Mouse (Mus musculus): ENCODE measurements at regions not wholly inside any gene's neighbourhood (a gene's known extent, or its start where the extent isn't known, plus 50 kb on each side); places are given as distances from the start of the nearest gene placed in this dataset.
A peak's percentile ranks its signal among the peaks of the same experiment; 100 is the strongest.

DNA sequence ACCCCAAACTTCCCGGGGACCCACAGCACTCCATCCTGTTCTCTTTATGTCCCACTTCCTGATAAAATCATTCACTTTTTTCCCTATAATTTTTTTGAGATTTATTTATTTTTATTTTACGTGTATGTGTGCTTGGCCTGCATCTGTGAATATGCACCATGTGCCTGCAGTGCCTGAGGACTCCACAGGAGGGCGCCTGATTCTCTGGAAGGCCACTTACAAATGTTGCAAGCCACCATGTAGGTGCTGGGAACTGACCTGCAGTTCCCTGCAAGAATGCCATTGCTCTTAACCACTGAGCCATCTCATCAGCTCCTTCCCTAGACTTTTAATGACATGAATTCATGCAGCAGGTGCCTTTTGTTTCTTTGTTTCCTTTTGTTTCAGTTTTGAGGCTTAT is 134.9 kb upstream of the Zfp64 start:
- no peaks in the 10 kb centered on the region for H3K36me3 ChIP-seq (ENCODE audit: insufficient read depth)
- H3K4me2 ChIP-seq (ENCODE audit: low read depth), result no peak overlapping the region
- H3K27me3 ChIP-seq (ENCODE audit: insufficient read depth, low read length), result no peaks in the 10 kb centered on the region; the same call in 1 of the 2 replicates
- H3K27ac ChIP-seq (ENCODE audit: low read depth, low read length), result no peak overlapping the region
- H3K4me1 ChIP-seq (ENCODE audit: insufficient read depth), result peaks cover 8% of the 10 kb centered on the region; the same call in 1 of the 2 replicates
- ATAC-seq (no peak), DNase-seq (no peak)
- 79% methylated on average over 3 of the region's 3 CpGs for WGBS
- peaks cover 4% of the 10 kb centered on the region; the same call in 1 of the 2 replicates for H3K9me3 ChIP-seq (ENCODE audit: low read length)
- TF ChIP-seq CTCF (IDR thresholded peaks at IDR 0.05; ENCODE audit: low read depth), result 0 out of 2 replicates have a peak, but pooled peaks have one; percentile 6
- H3K9ac ChIP-seq, result no peak overlapping the region
- H3K4me3 ChIP-seq (ENCODE audit: low read depth, low read length), result no peak overlapping the region

DNA sequence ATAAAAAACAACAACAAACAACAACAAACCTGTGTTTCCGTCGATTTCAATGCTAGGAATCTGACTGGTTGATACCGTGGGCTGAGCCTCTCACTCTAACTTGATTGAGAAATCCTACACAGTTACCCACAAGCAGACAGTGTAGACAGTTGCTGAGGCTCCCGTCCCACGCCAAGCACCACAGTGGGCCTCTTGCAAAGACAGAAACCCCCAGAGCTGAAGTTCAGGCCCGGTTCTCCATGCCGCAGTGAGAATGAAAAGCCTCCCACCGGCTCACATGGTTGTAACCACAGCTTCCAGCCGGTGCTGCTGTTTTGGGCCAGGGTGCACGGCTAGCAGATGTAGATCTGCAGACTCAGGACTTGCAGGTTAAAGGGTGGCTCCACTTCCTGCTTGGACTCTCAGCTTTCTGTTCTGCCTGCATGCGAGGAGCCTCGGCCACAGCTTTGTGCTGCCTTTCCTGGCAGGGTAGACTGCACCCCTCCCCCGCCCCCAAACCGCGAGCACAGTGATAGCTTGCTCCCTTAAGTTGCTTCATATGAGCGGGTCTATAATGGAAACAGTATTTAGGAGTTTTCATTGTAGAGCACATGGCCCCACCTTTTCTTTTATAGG is 133.6 kb upstream of the Zfp64 start:
- no peak for DNase-seq
- no peak overlapping the region for H3K4me2 ChIP-seq (ENCODE audit: low read depth)
- TF ChIP-seq CTCF (IDR thresholded peaks at IDR 0.05; ENCODE audit: low read depth), result no peak
- no peaks in the 10 kb centered on the region for H3K27me3 ChIP-seq (ENCODE audit: insufficient read depth, low read length)
- 81% methylated on average over 16 of the region's 16 CpGs for WGBS
- H3K36me3 ChIP-seq (ENCODE audit: insufficient read depth), result no peaks in the 10 kb centered on the region
- H3K27ac ChIP-seq (ENCODE audit: low read depth, low read length), result no peak overlapping the region
- H3K4me3 ChIP-seq (ENCODE audit: low read depth, low read length), result no peak overlapping the region
- no peak for ATAC-seq
- H3K4me1 ChIP-seq (ENCODE audit: insufficient read depth), result peaks cover under 1% of the 10 kb centered on the region; the same call in 1 of the 2 replicates
- H3K9me3 ChIP-seq (ENCODE audit: low read length), result peaks cover 9% of the 10 kb centered on the region
- no peak overlapping the region for H3K9ac ChIP-seq

DNA sequence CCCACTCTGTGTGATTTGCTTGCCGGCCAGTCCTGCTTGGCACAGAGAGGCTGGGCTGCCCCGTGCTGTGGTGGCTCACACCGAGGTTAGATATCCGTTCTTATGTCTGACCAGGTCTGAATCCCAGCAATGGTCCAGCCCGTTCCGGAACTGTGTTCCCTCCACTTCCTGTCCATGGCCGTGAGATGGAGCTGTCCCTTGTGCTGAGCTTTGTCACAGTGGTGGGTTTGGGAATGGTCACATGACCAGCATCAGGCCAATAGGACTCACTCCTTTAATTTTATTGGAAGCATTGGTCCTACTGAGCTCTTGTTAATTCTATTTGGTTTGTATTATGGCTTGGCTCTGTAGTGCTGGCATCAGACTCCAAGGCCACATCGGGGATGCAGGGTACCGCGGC is 132.9 kb upstream of the Zfp64 start:
- DNase-seq (no peak), ATAC-seq (no peak)
- no peak for TF ChIP-seq CTCF (IDR thresholded peaks at IDR 0.05; ENCODE audit: low read depth)

DNA sequence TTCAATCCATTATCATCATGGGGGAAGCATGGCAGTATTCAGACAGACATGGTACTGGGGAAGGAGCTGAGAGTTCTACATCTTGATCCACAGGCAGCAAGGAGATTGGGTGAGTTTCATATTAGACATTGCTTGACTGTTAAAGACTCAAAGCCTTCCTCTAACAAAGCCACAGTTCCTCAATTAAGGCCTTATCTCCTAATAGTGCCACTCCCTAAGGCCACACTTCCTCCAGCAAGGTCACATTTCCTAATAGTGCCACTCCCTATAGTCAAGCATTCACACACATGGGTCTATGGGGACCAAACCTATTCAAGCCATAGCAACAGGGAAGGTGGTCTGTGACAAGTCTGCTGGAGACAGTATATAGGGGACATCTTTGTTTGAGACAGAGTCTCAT is 115.9 kb upstream of the Zfp64 start:
- TF ChIP-seq CTCF (IDR thresholded peaks at IDR 0.05; ENCODE audit: low read depth), result no peak
- DNase-seq (no peak), ATAC-seq (no peak)
- Histone ChIP-seq H3K4me1 (ENCODE audit: insufficient read depth) (no peaks in the 10 kb centered on the region), H3K4me2 (ENCODE audit: low read depth) (no peak overlapping the region), H3K9ac (no peak overlapping the region), H3K4me3 (ENCODE audit: low read depth, low read length) (no peak overlapping the region), H3K9me3 (ENCODE audit: low read length) (peaks cover 9% of the 10 kb centered on the region; the same call in 1 of the 2 replicates), H3K27ac (ENCODE audit: low read depth, low read length) (no peak overlapping the region), H3K36me3 (ENCODE audit: insufficient read depth) (no peaks in the 10 kb centered on the region), H3K27me3 (ENCODE audit: insufficient read depth, low read length) (no peaks in the 10 kb centered on the region)

More for the DNA sequence above, 132.9 kb upstream of the Zfp64 start:
- Histone ChIP-seq H3K9me3 (ENCODE audit: low read length) (peaks cover 9% of the 10 kb centered on the region), H3K36me3 (ENCODE audit: insufficient read depth) (no peaks in the 10 kb centered on the region), H3K4me1 (ENCODE audit: insufficient read depth) (no peaks in the 10 kb centered on the region), H3K4me3 (ENCODE audit: low read depth, low read length) (no peak overlapping the region), H3K27me3 (ENCODE audit: insufficient read depth, low read length) (no peaks in the 10 kb centered on the region), H3K27ac (ENCODE audit: low read depth, low read length) (no peak overlapping the region), H3K4me2 (ENCODE audit: low read depth) (no peak overlapping the region), H3K9ac (no peak overlapping the region)
- WGBS, result 92% methylated on average over 10 of the region's 10 CpGs

DNA sequence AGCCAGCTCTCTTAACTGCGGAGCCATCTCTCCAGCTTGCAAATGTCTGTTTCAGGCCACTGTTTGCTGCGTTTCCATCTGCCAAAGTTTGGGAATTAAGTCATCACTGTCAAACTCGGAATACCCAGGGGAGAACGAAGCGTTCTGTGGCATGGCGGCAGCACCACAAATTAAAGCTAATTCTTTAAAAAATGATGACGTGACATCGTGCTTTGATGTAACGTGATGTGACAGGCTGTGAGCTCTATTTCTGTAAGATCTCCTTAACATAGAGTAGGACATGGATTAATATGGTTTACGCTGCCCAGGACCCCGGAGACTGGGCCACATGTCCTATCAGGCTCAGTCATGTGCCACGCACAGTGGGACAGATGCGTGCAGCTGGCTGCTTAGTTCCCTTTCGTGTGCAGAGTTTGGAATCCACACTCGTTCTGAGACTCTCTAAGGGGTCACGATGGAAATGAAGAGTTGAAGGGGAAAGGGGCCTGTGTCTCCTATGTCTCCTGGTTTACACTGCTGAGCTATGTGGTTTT is 109.8 kb upstream of the Zfp64 start:
- Histone ChIP-seq H3K9me3 (ENCODE audit: low read length) (no peaks in the 10 kb centered on the region), H3K4me2 (ENCODE audit: low read depth) (no peak overlapping the region), H3K9ac (no peak overlapping the region), H3K27ac (ENCODE audit: low read depth, low read length) (no peak overlapping the region), H3K4me1 (ENCODE audit: insufficient read depth) (0 out of 2 replicates have a peak, but pooled peaks cover 4% of the 10 kb centered on the region), H3K36me3 (ENCODE audit: insufficient read depth) (no peaks in the 10 kb centered on the region), H3K4me3 (ENCODE audit: low read depth, low read length) (no peak overlapping the region), H3K27me3 (ENCODE audit: insufficient read depth, low read length) (no peaks in the 10 kb centered on the region; the same call in 1 of the 2 replicates)
- ATAC-seq (no peak), DNase-seq (no peak)
- TF ChIP-seq CTCF (IDR thresholded peaks at IDR 0.05; ENCODE audit: low read depth), result no peak
- 85% methylated on average over 16 of the region's 16 CpGs for WGBS

DNA sequence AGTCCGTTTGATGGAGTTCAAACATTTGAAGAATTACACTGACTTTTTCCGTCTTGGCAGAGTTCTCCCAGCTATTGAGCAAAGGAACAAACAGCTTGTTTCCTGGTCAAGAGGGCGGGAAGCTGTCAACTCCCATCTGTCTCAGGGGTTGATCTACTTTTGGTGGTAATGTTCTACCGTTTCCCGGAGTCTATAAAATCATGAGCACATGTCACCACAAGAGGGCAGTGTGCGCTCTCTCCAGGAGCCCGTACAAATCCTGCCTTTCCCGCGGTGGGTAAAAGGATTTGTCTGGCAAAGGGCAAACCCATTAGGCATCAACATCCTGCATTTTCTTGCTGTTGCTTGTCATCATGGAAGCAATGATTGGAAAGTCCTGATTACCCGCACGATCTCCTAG is 106.1 kb upstream of the Zfp64 start:
- peak; percentile 96 for TF ChIP-seq CTCF (IDR thresholded peaks at IDR 0.05; ENCODE audit: low read depth)
- WGBS, result 6% methylated on average over 11 of the region's 11 CpGs
- H3K36me3 ChIP-seq (ENCODE audit: insufficient read depth), result no peaks in the 10 kb centered on the region
- DNase-seq, result peak; percentile 95
- no peak overlapping the region for H3K9ac ChIP-seq
- no peaks in the 10 kb centered on the region for H3K9me3 ChIP-seq (ENCODE audit: low read length)
- no peak overlapping the region for H3K4me2 ChIP-seq (ENCODE audit: low read depth)
- no peak overlapping the region for H3K4me3 ChIP-seq (ENCODE audit: low read depth, low read length)
- H3K4me1 ChIP-seq (ENCODE audit: insufficient read depth), result 0 out of 2 replicates have a peak, but pooled peaks cover 4% of the 10 kb centered on the region
- peak; percentile 72 for ATAC-seq
- H3K27me3 ChIP-seq (ENCODE audit: insufficient read depth, low read length), result no peaks in the 10 kb centered on the region; the same call in 1 of the 2 replicates
- H3K27ac ChIP-seq (ENCODE audit: low read depth, low read length), result no peak overlapping the region; the same call in 1 of the 2 replicates

DNA sequence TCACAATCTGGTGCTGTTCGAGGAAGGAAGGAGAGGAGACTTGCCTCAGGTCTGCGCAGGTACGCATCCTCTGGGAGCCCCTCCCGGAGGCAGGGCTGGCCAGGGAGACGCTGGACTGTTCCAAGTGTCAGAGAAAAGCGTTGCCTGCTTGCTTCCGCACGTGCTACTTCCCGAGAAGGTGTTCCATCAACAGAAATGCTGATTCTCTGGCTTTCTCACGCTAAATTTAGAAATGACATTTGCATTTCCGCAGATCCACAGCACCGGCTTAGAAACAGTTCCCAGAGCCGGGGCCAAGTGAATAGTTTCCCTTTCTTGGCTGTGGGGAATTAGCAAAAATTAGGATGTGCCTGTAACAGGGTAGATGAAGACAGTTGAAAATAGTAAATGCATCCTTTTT is 105.1 kb upstream of the Zfp64 start:
- no peak for ATAC-seq
- no peak for TF ChIP-seq CTCF (IDR thresholded peaks at IDR 0.05; ENCODE audit: low read depth)
- 41% methylated on average over 13 of the region's 13 CpGs for WGBS
- Histone ChIP-seq H3K36me3 (ENCODE audit: insufficient read depth) (no peaks in the 10 kb centered on the region), H3K4me2 (ENCODE audit: low read depth) (no peak overlapping the region), H3K27ac (ENCODE audit: low read depth, low read length) (no peak overlapping the region), H3K4me1 (ENCODE audit: insufficient read depth) (0 out of 2 replicates have a peak, but pooled peaks cover 4% of the 10 kb centered on the region), H3K27me3 (ENCODE audit: insufficient read depth, low read length) (no peaks in the 10 kb centered on the region; the same call in 1 of the 2 replicates), H3K9me3 (ENCODE audit: low read length) (no peaks in the 10 kb centered on the region), H3K9ac (no peak overlapping the region), H3K4me3 (ENCODE audit: low read depth, low read length) (no peak overlapping the region)
- peak; percentile 43 for DNase-seq

All from forebrain, postnatal 0 days (tissue).